Mouse (Mus musculus) thymus, adult 2 months (tissue): ENCODE data around the gene Polr3h. TPM values are rescaled to one million over a fixed set of nuclear protein-coding genes. Genes with fewer than 3 reads are reported as not detected.

Source experiments
- DNase-seq: peaks from one replicate; pipeline ENCODE4 v3.0.0; 2021
- H3K27ac ChIP-seq: fragments of 200-500 bp; 2 replicates; pipeline ENCODE4 v1.5.1; 2012; ENCODE audit warnings: low read length, control low read depth; ENCODE audit not compliant: control insufficient read depth, insufficient read depth
- H3K27me3 ChIP-seq: fragments of 200-500 bp; 2 replicates; pipeline ENCODE4 v1.6.1; 2012; ENCODE audit warnings: mild to moderate bottlenecking, low read length, moderate library complexity, mixed read lengths; ENCODE audit not compliant: control insufficient read depth, insufficient read depth
- H3K36me3 ChIP-seq: fragments of 200-500 bp; 2 replicates; pipeline ENCODE4 v1.6.1; 2012; ENCODE audit warnings: mild to moderate bottlenecking, low read length, moderate library complexity; ENCODE audit not compliant: control insufficient read depth, insufficient read depth
- H3K4me1 ChIP-seq: fragments of 200-500 bp; replicated peaks from 2 replicates; pipeline ENCODE4 v1.6.1; 2012; ENCODE audit warnings: low read length; ENCODE audit not compliant: control insufficient read depth, insufficient read depth
- H3K4me3 ChIP-seq: fragments of 200-500 bp; 2 replicates; pipeline ENCODE4 v1.5.1; 2012; ENCODE audit warnings: mild to moderate bottlenecking, low read length, control low read depth, moderate library complexity; ENCODE audit not compliant: control insufficient read depth, insufficient read depth
- CTCF ChIP-seq: fragments of 200-500 bp; IDR thresholded peaks from 2 replicates; pipeline ENCODE4 v1.5.1; 2012; ENCODE audit warnings: mild to moderate bottlenecking, control low read depth, low read length, moderate library complexity, borderline replicate concordance; ENCODE audit not compliant: control insufficient read depth, poor library complexity, insufficient read depth; ENCODE audit errors: extremely low read depth
- POLR2A ChIP-seq: fragments of 200-500 bp; IDR thresholded peaks from 2 replicates; pipeline ENCODE4 v1.6.1; 2012; ENCODE audit warnings: mild to moderate bottlenecking, low read length, control low read depth, moderate library complexity; ENCODE audit not compliant: control insufficient read depth, poor library complexity, insufficient read depth; ENCODE audit errors: extremely low read depth
- WGBS: fragments of 180-500 bp; shearing (Covaris S2); methylation state at CpG from one replicate; pipeline ENCODE4 v1.1.7; 2018; 5-methylcytosine and 5-hydroxymethylcytosine counted together
- polyA plus RNA-seq: library from polyadenylated mRNA; depleted of rRNA; stranded (reverse); fragments of >200 nt; gene quantifications from 2 replicates; pipeline ENCODE4 v1.2.3, GENCODE M21; 2012

Polr3h gene
- polyA plus RNA-seq, 1 experiment = 16.7 TPM

GRCm38 (mm10) chr15:81957598-81957997 lies 31.6 kb upstream of the Polr3h start:
- Histone ChIP-seq H3K4me1 (peaks cover 5% of the 10 kb centered on the region; the same call in 1 of the 2 replicates), H3K4me3 (no peak overlapping the region), H3K27me3 (no peaks in the 10 kb centered on the region), H3K27ac (no peak overlapping the region), H3K36me3 (peaks cover 18% of the 10 kb centered on the region)
- TF ChIP-seq POLR2A (no peak), CTCF (no peak)
- DNase-seq = no peak
- WGBS = 95% methylated on average over 11 of the region's 11 CpGs

- H3K27me3 ChIP-seq = no peaks in the 10 kb centered on the region
- H3K4me1 ChIP-seq = peaks cover 4% of the 10 kb centered on the region; the same call in 1 of the 2 replicates
- TF ChIP-seq POLR2A (no peak), CTCF (peak; percentile 94)
- peaks cover 21% of the 10 kb centered on the region for H3K36me3 ChIP-seq
- peak; percentile 66 for DNase-seq
- WGBS = 75% methylated on average over 8 of the region's 8 CpGs
- no peak overlapping the region for H3K4me3 ChIP-seq
- H3K27ac ChIP-seq = no peak overlapping the region
These were observed 30.4 kb upstream of the Polr3h start for GRCm38 (mm10) chr15:81956457-81956856.

DNA sequence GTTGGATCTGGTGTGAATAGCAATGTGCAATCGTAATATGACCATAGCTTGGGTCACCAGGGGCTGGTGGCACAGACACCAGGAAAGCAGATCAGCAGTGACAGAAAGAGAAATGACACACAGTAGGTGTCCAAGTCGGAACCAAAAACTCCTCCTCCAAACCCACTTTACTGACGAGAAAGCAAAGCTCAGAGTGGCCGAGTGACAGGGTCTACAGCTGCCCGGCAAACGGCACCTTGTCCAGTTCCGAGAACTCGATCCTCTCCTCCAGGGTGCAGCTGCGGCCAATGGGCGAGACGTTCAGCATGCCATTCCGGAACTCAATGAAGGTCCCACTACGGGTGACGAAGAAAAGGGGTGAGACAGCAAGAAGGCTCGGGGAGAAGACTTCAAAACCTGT lies 29.4 kb upstream of the Polr3h start:
- Histone ChIP-seq H3K27ac (no peak overlapping the region), H3K4me1 (peaks cover 3% of the 10 kb centered on the region; the same call in 1 of the 2 replicates), H3K36me3 (peaks cover 21% of the 10 kb centered on the region), H3K27me3 (no peaks in the 10 kb centered on the region), H3K4me3 (no peak overlapping the region)
- TF ChIP-seq CTCF (no peak), POLR2A (no peak)
- WGBS = 97% methylated on average over 15 of the region's 15 CpGs
- no peak for DNase-seq

DNA sequence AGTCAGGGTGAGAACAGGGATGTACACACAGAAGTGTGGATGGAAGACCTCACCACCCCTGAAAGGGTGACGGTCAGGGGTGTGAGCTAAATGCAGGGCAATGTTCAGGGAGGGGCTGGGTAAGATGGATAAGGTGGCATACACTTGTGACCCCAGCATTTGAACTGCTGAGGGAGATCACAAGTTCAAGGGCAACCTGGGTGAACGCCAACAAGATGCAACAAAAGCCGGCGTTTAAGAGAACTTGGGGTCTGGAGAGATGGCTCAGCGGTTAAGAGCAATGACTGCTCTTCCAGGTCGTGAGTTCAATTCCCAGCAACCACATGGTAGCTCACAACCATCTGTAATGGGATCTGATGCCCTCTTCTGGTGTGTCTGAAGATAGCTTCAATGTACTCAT lies 28.7 kb upstream of the Polr3h start:
- Histone ChIP-seq H3K36me3 (peaks cover 21% of the 10 kb centered on the region), H3K4me3 (no peak overlapping the region), H3K27ac (no peak overlapping the region), H3K4me1 (peaks cover 2% of the 10 kb centered on the region; the same call in 1 of the 2 replicates), H3K27me3 (no peaks in the 10 kb centered on the region)
- 98% methylated on average over 6 of the region's 6 CpGs for WGBS
- no peak for DNase-seq
- no peak for TF ChIP-seq POLR2A
- no peak for TF ChIP-seq CTCF

- H3K4me3 ChIP-seq = no peak overlapping the region
- H3K27me3 ChIP-seq = no peaks in the 10 kb centered on the region
- H3K36me3 ChIP-seq = peaks cover 21% of the 10 kb centered on the region
- 96% methylated on average over 9 of the region's 9 CpGs for WGBS
- no peak for DNase-seq
- TF ChIP-seq CTCF = no peak
- TF ChIP-seq POLR2A = no peak
- H3K27ac ChIP-seq = no peak overlapping the region
- H3K4me1 ChIP-seq = no peaks in the 10 kb centered on the region
These were observed 28.1 kb upstream of the Polr3h start for GRCm38 (mm10) chr15:81954151-81954583.

DNA sequence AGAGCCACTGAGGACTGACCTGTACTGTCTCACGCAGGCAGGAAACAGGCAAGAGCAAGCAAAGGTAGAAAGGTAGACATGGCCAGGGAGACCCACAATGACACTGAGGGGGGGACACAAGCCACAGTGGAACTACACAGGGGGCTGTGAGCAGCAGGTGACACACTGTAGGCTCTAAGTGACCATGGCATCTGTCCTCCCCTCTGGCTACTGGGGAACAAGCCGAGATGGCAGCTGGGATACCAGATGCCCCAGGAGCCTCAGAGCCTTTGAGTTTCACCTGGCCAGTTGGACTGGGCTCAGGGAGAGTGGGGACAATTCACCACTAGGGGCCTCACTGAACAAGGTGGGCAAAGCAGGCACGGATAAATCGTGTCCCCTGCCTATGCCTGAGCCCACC lies 26.3 kb upstream of the Polr3h start:
- Histone ChIP-seq H3K36me3 (peaks cover 21% of the 10 kb centered on the region), H3K4me3 (no peak overlapping the region), H3K4me1 (no peaks in the 10 kb centered on the region), H3K27me3 (no peaks in the 10 kb centered on the region), H3K27ac (no peak overlapping the region)
- DNase-seq = no peak
- 98% methylated on average over 4 of the region's 4 CpGs for WGBS
- TF ChIP-seq POLR2A = no peak
- TF ChIP-seq CTCF = no peak

GRCm38 (mm10) chr15:81951159-81951558 lies 25.1 kb upstream of the Polr3h start:
- WGBS = 95% methylated on average over 9 of the region's 9 CpGs
- H3K27me3 ChIP-seq = no peaks in the 10 kb centered on the region
- H3K36me3 ChIP-seq = peaks cover 21% of the 10 kb centered on the region
- H3K4me3 ChIP-seq = no peak overlapping the region
- no peak overlapping the region for H3K27ac ChIP-seq
- DNase-seq = no peak
- H3K4me1 ChIP-seq = no peaks in the 10 kb centered on the region
- TF ChIP-seq CTCF (no peak), POLR2A (no peak)
